Mouse (Mus musculus): Measurements from ENCODE around the gene Unc5a. TPM values are rescaled to one million over a fixed set of nuclear protein-coding genes. Genes with fewer than 3 reads are reported as not detected.
A peak's percentile ranks its signal among the peaks of the same experiment; 100 is the strongest.

Unc5a gene
- total RNA-seq, 1 experiment = 0.31 TPM

DNA sequence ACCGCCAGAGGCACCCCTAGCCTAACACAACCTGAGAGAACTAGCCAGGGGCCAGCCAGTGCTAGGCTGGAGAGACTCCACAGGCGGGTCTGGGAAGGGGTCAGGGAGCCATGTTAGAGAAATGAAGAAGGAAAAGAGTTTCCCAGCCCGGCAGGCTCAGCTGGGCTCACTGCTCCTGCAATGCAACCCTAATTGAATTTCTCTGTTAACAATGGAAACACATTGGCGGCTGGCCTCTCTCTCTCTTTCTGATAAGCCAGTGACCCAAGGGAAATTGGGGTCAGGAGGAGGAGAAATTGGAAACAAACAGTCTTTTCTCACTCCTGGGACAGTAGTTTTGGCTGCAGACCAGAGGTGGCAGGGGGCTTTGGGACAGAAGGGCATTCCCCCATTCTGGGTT is 45.4 kb downstream of the Unc5a start:
- Histone ChIP-seq H3K4me3 (ENCODE audit: insufficient read depth in 1 of 2, low read depth in 1 of 2, low read length in 2 of 2, poor library complexity in 1 of 2, severe bottlenecking in 1 of 2) (no peak overlapping the region), H3K27ac (ENCODE audit: insufficient read depth, low read depth, low read length, poor library complexity, severe bottlenecking) (no peak overlapping the region), H3K9ac (ENCODE audit: insufficient read depth, low read depth, low read length, poor library complexity, severe bottlenecking) (no peak overlapping the region), H3K36me3 (ENCODE audit: control insufficient read depth, insufficient read depth, low read length, poor library complexity, severe bottlenecking) (no peaks in the 10 kb centered on the region), H3K4me1 (ENCODE audit: control insufficient read depth in 2 of 2, insufficient read depth in 2 of 2, low read length in 2 of 2, poor library complexity in 1 of 2) (peaks cover 0 to 7% of the 10 kb centered on the region in 2 experiments; a peak in 1 of 4 replicates), H3K9me3 (ENCODE audit: control insufficient read depth, insufficient read depth, low read depth, low read length) (no peaks in the 10 kb centered on the region)
- no peak for DNase-seq (ENCODE audit: low read depth, low spot score)
- TF ChIP-seq MAFK (IDR thresholded peaks at IDR 0.05; ENCODE audit: insufficient read depth, low read depth, low read length) (no peak), HCFC1 (IDR thresholded peaks at IDR 0.05; ENCODE audit: borderline replicate concordance, insufficient read depth, low read length) (no peak), CHD2 (IDR thresholded peaks at IDR 0.05; ENCODE audit: low read depth, low read length) (no peak), ZNF384 (IDR thresholded peaks at IDR 0.05; ENCODE audit: low read depth, low read length) (no peak), ZC3H11A (IDR thresholded peaks at IDR 0.05; ENCODE audit: borderline replicate concordance, low read depth, low read length) (no peak)
- in situ Hi-C loops (cut with MboI; ENCODE audit: low sequenced_read_pairs in 2 of 2, unreplicated experiment in 2 of 2) = no loop called here

DNA sequence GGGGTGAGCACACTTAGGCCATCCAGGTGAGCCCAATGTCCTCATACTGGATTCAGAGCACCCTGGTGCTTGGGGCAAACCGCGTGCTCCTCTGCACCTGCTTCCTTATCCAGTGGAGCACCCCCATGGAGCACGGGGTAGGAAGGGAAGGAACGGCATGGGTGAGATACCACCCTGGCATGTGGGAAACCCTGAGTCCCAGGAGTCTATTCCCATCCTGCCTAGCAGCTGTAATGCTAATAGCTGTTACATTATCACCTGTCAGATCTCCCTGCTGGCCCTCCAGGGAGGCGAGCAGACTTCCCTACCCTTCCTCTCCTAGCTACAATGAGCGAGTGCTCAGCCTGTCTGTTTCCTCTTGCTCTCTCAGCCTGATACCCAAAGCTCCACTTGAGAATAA is 46.0 kb downstream of the Unc5a start:
- TF ChIP-seq ZNF384 (IDR thresholded peaks at IDR 0.05; ENCODE audit: low read depth, low read length) (no peak), MAFK (IDR thresholded peaks at IDR 0.05; ENCODE audit: insufficient read depth, low read depth, low read length) (no peak), HCFC1 (IDR thresholded peaks at IDR 0.05; ENCODE audit: borderline replicate concordance, insufficient read depth, low read length) (no peak), CHD2 (IDR thresholded peaks at IDR 0.05; ENCODE audit: low read depth, low read length) (no peak), ZC3H11A (IDR thresholded peaks at IDR 0.05; ENCODE audit: borderline replicate concordance, low read depth, low read length) (no peak)
- no peak overlapping the region for H3K27ac ChIP-seq (ENCODE audit: insufficient read depth, low read depth, low read length, poor library complexity, severe bottlenecking)
- H3K4me1 ChIP-seq (ENCODE audit: control insufficient read depth in 2 of 2, insufficient read depth in 2 of 2, low read length in 2 of 2, poor library complexity in 1 of 2) = peaks cover 0 to 7% of the 10 kb centered on the region in 2 experiments; a peak in 1 of 4 replicates
- H3K9ac ChIP-seq (ENCODE audit: insufficient read depth, low read depth, low read length, poor library complexity, severe bottlenecking) = no peak overlapping the region
- in situ Hi-C loops (cut with MboI; ENCODE audit: low sequenced_read_pairs in 2 of 2, unreplicated experiment in 2 of 2) = no loop called here
- H3K36me3 ChIP-seq (ENCODE audit: control insufficient read depth, insufficient read depth, low read length, poor library complexity, severe bottlenecking) = no peaks in the 10 kb centered on the region
- DNase-seq (ENCODE audit: low read depth, low spot score) = no peak
- no peaks in the 10 kb centered on the region for H3K9me3 ChIP-seq (ENCODE audit: control insufficient read depth, insufficient read depth, low read depth, low read length)
- no peak overlapping the region for H3K4me3 ChIP-seq (ENCODE audit: insufficient read depth in 1 of 2, low read depth in 1 of 2, low read length in 2 of 2, poor library complexity in 1 of 2, severe bottlenecking in 1 of 2)

GRCm38 (mm10) chr13:54997568-54997967 is 48.4 kb downstream of the Unc5a start:
- in situ Hi-C loops (cut with MboI; ENCODE audit: low sequenced_read_pairs in 2 of 2, unreplicated experiment in 2 of 2) = no loop called here
- peak overlapping the region; percentile 2 to 42; a peak in 1 of 4 replicates for H3K4me3 ChIP-seq (ENCODE audit: insufficient read depth in 1 of 2, low read depth in 1 of 2, low read length in 2 of 2, poor library complexity in 1 of 2, severe bottlenecking in 1 of 2)
- no peak for TF ChIP-seq CHD2 (IDR thresholded peaks at IDR 0.05; ENCODE audit: low read depth, low read length)
- no peak for TF ChIP-seq ZC3H11A (IDR thresholded peaks at IDR 0.05; ENCODE audit: borderline replicate concordance, low read depth, low read length)
- TF ChIP-seq ZNF384 (IDR thresholded peaks at IDR 0.05; ENCODE audit: low read depth, low read length) = no peak
- no peak for TF ChIP-seq MAFK (IDR thresholded peaks at IDR 0.05; ENCODE audit: insufficient read depth, low read depth, low read length)
- H3K9ac ChIP-seq (ENCODE audit: insufficient read depth, low read depth, low read length, poor library complexity, severe bottlenecking) = no peak overlapping the region
- peaks cover 0 to 7% of the 10 kb centered on the region in 2 experiments; a peak in 1 of 4 replicates for H3K4me1 ChIP-seq (ENCODE audit: control insufficient read depth in 2 of 2, insufficient read depth in 2 of 2, low read length in 2 of 2, poor library complexity in 1 of 2)
- DNase-seq (ENCODE audit: low read depth, low spot score) = no peak
- H3K36me3 ChIP-seq (ENCODE audit: control insufficient read depth, insufficient read depth, low read length, poor library complexity, severe bottlenecking) = no peaks in the 10 kb centered on the region
- no peak overlapping the region for H3K27ac ChIP-seq (ENCODE audit: insufficient read depth, low read depth, low read length, poor library complexity, severe bottlenecking)
- no peaks in the 10 kb centered on the region for H3K9me3 ChIP-seq (ENCODE audit: control insufficient read depth, insufficient read depth, low read depth, low read length)

- Histone ChIP-seq H3K9ac (ENCODE audit: insufficient read depth, low read depth, low read length, poor library complexity, severe bottlenecking) (no peak overlapping the region), H3K4me1 (ENCODE audit: control insufficient read depth in 2 of 2, insufficient read depth in 2 of 2, low read length in 2 of 2, poor library complexity in 1 of 2) (peaks cover 0 to 8% of the 10 kb centered on the region in 2 experiments; a peak in 1 of 4 replicates), H3K4me3 (ENCODE audit: insufficient read depth in 1 of 2, low read depth in 1 of 2, low read length in 2 of 2, poor library complexity in 1 of 2, severe bottlenecking in 1 of 2) (no peak overlapping the region), H3K27ac (ENCODE audit: insufficient read depth, low read depth, low read length, poor library complexity, severe bottlenecking) (no peak overlapping the region), H3K36me3 (ENCODE audit: control insufficient read depth, insufficient read depth, low read length, poor library complexity, severe bottlenecking) (no peaks in the 10 kb centered on the region; the same call in 1 of the 2 replicates), H3K9me3 (ENCODE audit: control insufficient read depth, insufficient read depth, low read depth, low read length) (no peaks in the 10 kb centered on the region)
- in situ Hi-C loops (cut with MboI; ENCODE audit: low sequenced_read_pairs in 2 of 2, unreplicated experiment in 2 of 2) = no loop called here
- TF ChIP-seq ZC3H11A (IDR thresholded peaks at IDR 0.05; ENCODE audit: borderline replicate concordance, low read depth, low read length) = no peak
- no peak for TF ChIP-seq ZNF384 (IDR thresholded peaks at IDR 0.05; ENCODE audit: low read depth, low read length)
- no peak for TF ChIP-seq CHD2 (IDR thresholded peaks at IDR 0.05; ENCODE audit: low read depth, low read length)
- no peak for TF ChIP-seq HCFC1 (IDR thresholded peaks at IDR 0.05; ENCODE audit: borderline replicate concordance, insufficient read depth, low read length)
- TF ChIP-seq MAFK (IDR thresholded peaks at IDR 0.05; ENCODE audit: insufficient read depth, low read depth, low read length) = no peak
- no peak for DNase-seq (ENCODE audit: low read depth, low spot score)
Measured at GRCm38 (mm10) chr13:55000433-55000832, 51.2 kb downstream of the Unc5a start.

DNA sequence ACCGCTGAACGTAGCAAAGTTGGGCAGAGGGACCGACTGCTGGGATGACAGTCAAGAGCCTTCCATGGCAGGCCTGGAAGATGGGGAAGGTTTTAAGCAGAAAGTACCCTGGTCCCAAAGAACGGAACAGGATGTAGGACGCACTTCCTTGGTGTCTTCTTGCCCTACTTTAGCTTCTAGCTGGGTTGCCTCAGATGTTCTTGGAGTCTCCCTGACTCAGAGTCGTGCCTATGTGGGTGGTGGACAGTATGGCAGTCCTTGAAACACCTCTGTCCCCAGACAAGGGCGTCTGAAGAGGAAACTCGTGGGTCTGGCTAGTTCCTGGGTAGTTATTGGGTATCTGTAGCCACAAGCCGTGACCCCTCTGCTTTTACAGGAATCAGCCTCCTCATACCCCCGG is 52.9 kb downstream of the Unc5a start:
- no peaks in the 10 kb centered on the region for H3K9me3 ChIP-seq (ENCODE audit: control insufficient read depth, insufficient read depth, low read depth, low read length)
- H3K4me1 ChIP-seq (ENCODE audit: control insufficient read depth in 2 of 2, insufficient read depth in 2 of 2, low read length in 2 of 2, poor library complexity in 1 of 2) = peaks cover 0 to 13% of the 10 kb centered on the region in 2 experiments; a peak in 1 of 4 replicates
- no peaks in the 10 kb centered on the region; the same call in 1 of the 2 replicates for H3K36me3 ChIP-seq (ENCODE audit: control insufficient read depth, insufficient read depth, low read length, poor library complexity, severe bottlenecking)
- H3K27ac ChIP-seq (ENCODE audit: insufficient read depth, low read depth, low read length, poor library complexity, severe bottlenecking) = no peak overlapping the region
- in situ Hi-C loops (cut with MboI; ENCODE audit: low sequenced_read_pairs in 2 of 2, unreplicated experiment in 2 of 2) = no loop called here
- H3K9ac ChIP-seq (ENCODE audit: insufficient read depth, low read depth, low read length, poor library complexity, severe bottlenecking) = no peak overlapping the region
- no peak overlapping the region for H3K4me3 ChIP-seq (ENCODE audit: insufficient read depth in 1 of 2, low read depth in 1 of 2, low read length in 2 of 2, poor library complexity in 1 of 2, severe bottlenecking in 1 of 2)
- TF ChIP-seq CHD2 (IDR thresholded peaks at IDR 0.05; ENCODE audit: low read depth, low read length) (no peak), HCFC1 (IDR thresholded peaks at IDR 0.05; ENCODE audit: borderline replicate concordance, insufficient read depth, low read length) (no peak), ZNF384 (IDR thresholded peaks at IDR 0.05; ENCODE audit: low read depth, low read length) (no peak), ZC3H11A (IDR thresholded peaks at IDR 0.05; ENCODE audit: borderline replicate concordance, low read depth, low read length) (no peak), MAFK (IDR thresholded peaks at IDR 0.05; ENCODE audit: insufficient read depth, low read depth, low read length) (no peak)
- no peak for DNase-seq (ENCODE audit: low read depth, low spot score)
